Mouse (Mus musculus): Measurements from ENCODE around the gene Dbp.

GRCm38 (mm10) chr7:45668921-45669320 is 36.0 kb upstream of the Dbp start:
- TF ChIP-seq CTCF (IDR thresholded peaks at IDR 0.05; ENCODE audit: extremely low read depth, insufficient read depth, low read length), result no peak
- no peak for TF ChIP-seq POLR2A (IDR thresholded peaks at IDR 0.05; ENCODE audit: extremely low read depth, insufficient read depth, low read length)
